Mouse (Mus musculus) right cerebral cortex, postnatal 14 days (tissue): ENCODE measurements around the gene Bbof1.

ENCODE experiments used
- DNase-seq: peaks from one replicate; pipeline ENCODE4 v3.0.0; 2022

Gene Bbof1

DNA sequence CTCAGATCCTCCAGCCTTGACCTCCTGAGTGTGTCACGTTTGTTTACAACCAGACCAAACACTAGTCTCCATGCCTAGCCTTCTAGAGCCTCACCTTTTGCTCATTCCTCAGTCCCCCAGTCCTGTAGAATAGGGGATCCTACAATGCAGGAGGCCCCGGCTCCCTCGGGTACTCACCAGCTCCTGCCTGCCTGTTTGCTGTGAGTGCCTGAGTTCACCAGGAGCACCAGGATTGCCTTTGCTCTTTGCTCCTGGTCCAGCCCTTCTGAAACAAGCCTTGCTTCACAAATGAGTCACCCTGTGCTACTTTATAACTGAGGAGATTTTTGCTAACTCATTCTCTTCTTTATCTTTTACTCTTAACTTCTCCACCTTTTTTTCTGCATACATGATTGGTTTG, 8.2 kb upstream of the Bbof1 start:
- no peak for DNase-seq

DNA sequence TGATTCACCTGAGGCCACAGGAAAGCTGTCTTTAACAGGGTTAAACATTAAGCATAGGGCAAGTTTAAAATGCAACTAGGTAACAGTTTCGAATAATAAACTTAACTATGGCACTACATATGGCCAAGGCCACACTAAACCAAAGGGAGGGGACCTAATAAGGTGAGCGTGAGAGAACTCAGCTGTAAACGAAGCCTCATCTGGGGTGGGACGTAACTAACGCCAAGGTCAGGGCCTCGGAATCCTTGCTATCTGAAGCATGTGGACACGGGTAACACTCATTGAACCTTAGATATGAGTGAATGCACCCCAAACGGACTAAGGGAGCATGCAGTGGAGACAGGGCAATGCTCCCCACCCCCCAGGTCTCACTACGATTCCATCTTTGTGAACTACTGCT, 5.9 kb upstream of the Bbof1 start:
- no peak for DNase-seq

DNA sequence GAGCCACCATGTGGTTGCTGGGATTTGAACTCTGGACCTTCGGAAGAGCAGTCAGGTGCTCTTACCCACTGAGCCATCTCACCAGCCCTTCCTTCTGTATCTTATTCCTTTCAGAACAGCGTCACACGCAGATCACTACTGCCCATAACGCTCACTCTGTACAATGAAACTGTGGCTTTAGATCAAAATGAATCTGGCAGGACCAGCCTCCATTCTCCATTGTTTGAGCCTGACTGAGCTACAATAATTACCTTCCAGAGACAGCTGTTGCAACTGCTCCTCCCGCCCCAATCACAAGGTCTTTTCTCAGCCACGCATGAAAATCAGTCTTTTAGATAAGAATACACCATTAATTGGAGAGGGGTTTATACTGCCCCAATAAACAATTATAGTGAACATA, 4.3 kb upstream of the Bbof1 start:
- no peak for DNase-seq

DNA sequence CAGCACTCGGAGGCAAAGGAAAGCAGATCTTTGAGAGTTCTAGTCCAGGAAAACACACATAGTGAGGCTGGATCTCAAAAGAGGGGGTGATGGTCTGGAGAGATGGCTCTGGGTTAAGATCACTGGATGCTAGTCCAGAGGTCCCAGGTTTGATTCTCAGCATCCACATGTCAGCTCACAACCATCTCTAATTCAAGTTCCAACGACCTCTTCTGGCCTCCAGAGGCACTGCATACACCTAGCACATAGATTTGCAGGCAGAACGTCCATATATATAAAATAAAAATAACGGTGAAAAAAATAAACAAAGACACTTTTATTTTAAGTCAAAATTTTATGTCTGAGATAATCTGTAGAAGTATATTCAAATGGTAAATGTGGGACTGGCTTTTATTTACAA, 1.6 kb upstream of the Bbof1 start:
- DNase-seq, result no peak

DNA sequence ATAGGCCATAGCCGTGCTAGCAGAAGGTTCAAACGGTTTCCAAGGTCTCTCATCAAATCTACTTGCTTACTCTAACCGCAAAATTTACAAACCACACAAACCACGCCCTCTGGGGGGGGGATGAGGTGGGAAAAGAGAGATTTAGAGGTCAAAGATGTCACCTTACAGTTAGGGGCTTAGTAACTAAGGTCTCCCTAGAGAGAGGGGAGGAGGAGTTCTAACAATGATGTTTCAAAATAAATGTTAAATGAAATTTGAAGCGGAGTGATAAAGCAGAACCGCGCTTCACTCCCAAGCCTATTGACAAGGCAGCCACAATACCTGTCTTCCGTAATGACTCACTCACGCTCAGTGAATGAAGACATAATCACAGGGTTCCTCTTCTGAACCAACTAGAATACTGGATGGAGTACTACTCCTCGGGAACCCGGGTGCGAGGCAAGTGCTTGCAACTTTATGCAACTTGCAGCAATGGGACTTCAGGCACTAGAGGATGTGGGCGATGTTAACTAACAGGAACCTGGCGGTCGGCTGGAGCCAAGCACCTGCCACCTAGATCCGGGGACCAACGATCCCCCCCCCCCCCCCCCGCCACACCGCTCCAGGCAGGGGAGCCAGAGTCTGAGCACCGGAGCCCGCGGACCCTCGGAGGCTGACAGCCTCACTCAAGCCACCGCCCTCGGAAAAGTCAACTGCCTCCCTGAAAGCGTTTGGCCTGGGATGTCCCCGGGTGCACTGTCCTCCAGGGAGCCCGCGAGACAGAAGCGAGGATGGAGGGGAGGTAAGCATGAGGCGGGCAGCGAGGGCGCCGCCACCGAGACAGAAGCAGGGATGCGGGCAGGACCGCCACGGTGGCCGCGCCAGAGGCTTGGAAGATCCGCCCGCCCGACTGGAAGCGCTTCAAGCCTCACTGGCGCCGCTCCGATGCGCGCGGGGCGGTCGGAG, 725 bp upstream of the Bbof1 start:
- peak; percentile 26 for DNase-seq

DNA sequence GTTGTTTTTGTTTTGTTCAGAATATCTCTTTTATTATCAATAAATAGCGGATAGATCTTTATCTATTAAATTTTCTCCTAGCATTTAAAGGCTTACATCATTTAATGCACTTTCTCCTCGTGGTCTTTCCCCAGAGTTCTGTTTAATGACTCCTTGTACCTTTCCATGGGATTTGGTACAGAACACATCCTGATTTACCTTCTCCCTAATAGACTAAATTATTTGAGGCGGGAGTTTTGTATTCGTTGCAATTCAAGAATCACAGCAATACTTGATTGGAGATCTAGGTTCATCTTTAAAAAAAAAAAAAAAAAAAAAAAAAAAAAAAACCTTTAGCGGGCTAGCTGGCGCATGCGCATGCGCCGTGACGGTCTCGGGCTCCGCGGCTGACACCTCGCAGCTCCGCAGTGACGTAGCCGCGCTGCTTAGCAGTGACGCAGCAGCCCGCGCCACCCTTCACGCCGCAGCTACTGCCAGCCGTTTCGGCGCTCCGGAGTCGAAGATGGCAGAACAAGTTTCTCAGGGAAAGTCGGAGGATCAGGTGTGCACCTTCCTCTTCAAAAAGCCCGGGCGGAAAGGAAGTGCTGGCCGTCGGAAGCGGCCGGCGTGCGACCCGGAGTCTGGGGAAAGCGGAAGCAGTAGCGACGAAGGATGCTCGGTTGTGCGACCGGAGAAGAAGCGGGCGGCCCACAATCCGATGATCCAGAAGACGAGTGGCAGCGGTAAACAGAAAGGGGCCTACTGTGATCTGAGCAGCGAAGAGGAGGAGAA, 8.1 kb downstream of the Bbof1 start, which contains the start of gene Rnf113a2:
Gene Rnf113a2, plus strand, starts transcription at position 363 of the 771 bp plus-strand sequence.
- peak; percentile 87 for DNase-seq

DNA sequence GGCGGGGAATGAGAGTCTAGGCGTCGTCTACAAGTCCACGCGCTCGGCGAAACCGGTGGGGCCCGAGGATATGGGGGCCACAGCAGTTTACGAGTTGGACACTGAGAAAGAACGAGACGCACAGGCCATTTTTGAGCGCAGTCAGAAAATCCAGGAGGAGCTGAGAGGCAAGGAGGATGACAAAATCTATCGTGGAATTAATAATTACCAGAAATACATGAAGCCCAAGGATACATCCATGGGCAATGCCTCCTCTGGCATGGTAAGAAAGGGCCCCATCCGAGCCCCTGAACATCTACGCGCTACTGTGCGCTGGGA, 8.7 kb downstream of the Bbof1 start:
- DNase-seq, result no peak

DNA sequence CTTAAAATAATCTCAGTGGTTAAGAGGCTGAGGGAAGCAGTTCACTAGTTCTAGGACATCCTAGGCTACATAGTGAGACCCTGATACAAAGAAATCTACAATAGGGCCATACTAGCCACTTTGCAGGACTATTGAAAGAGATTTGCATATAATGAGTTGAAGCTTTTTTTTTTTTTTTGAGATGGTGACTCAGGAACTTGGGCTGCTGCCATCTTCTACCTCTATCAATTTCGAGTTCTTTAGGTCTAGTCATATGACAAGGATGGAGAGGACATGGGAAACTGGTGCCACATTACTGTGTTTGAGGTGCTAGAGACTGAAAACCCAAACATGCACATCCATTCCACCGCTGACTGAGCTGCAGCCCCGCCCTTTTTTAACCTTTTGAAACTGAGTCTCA, 15.1 kb downstream of the Bbof1 start:
- no peak for DNase-seq

DNA sequence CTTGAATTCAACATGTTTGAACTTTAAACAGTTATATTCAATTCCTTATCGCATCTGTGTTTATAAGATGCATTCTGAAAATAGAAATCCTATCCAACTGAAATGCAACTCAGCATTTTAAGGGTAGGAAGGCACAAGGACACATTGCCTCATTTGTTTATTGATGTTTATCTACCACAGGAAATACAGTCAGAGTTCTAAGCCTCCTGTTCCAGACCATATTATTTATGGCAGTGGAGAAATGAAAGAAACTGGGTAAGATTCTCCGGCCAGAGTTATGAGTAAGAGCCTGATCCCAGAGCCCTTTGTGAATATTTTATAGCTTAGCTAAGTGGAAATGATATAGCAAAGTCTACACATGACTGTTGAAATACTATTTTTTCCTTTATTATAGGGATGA, 21.0 kb downstream of the Bbof1 start:
- no peak for DNase-seq

DNA sequence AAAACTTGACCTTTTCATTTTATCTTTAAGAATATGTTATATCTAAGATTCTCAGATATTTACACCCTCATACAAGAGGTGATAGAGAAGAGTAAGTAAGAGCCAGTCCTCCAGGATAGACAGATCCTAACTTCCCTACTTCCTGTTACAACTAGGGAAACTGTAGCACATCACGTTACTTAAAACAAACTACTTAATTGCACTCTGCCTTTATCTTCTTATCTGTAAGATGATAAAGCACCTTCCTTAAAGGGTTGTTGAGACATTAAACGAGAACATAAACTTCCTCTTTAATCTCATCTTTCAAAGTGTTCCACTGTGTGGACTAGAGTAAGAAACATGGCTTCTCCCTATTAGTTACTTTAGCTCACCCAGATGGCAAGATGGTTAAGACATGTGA, 29.8 kb downstream of the Bbof1 start:
- DNase-seq, result no peak

DNA sequence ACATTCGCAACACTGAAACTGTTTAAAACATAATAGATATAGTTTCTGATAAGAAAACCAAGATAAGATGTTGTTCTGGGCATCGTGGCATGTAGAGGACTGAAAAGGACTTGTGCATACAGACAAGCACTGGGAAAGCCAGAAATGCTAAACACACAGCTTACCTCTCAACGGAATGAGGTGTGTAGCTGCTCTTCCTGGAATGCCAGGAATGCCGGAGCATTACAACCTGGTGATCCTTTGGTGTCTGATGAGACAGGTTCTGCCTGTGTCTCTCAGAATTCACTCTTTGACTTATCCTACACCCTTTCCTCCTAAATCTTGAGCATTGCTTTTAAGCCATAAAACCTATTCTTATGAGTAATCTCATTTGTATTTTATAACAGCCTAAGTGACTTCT, 33.7 kb downstream of the Bbof1 start:
- no peak for DNase-seq

DNA sequence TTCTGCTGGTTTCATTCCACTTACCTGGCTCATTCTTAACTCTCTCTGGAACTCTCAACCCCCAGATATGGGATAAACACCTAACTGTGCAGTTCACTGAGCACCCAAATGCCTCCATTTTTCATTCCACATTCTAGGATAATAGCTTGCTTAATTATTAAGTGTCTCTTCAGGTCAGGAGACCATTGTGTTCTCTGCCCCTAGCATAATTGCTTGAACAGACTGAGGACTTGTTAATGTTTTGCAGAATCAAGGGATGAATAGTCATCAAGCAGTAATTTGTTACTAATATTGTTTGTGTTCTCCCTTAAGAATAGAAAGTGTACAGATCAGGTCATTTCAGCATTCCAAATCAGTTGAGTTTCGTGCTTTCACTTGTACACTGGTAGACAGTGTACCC, 38.5 kb downstream of the Bbof1 start:
- DNase-seq, result no peak

DNA sequence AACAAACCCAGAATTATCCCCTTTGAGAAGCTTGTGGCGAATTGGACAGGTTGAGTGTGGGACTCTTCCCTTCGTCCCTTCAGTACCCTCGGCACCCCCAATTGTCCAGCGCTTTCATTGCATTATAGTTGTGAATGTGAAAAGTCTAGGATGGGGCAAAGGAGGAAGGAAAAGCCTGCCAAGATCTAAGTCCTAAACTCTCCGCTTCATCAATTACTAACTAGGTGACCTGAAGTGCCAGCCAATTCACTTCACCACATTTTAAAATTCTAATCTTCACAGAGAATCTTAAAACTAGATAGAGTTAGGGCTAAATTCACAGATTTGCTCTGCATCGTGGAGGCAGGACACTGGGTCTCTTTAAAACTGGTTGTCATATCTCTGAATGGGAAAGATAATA, 39.3 kb downstream of the Bbof1 start:
- no peak for DNase-seq

DNA sequence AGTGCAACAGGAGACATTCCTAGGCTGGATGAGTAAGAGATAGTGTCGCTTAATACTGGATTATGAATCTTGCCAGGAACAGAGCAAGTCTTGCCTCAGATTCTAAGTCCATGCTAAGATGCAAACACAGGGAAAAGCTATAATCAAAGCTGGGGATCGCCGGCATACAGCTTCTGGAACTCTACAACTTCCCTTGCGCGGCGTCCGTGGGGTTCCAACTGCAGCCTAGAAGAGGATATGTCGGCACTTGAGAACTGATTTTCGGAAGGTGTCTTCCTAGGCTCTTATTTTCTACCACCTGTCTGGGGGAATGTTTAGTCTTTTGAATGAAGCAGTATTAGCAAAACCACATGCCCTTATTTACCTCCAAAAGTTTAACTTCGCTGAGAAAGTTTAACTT, 41.0 kb downstream of the Bbof1 start:
- DNase-seq, result no peak

DNA sequence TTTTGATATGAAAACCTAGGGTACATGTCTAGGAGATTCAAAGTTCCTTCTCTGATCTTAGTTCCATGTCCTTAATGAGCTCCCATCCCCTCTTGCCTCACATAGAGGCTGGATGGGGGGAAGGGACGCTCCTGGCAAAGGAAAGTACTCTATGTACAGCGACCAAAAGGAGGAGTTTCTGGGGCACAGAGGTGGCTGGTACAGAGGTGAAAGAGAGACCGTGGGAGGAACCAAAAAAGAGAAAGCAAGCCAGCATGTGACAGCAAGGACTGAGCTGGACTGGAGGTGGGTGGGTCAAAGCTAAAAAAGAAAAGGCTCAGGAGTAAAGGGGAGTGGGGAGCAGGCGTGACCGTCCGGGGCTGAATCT, 41.5 kb downstream of the Bbof1 start:
- no peak for DNase-seq

DNA sequence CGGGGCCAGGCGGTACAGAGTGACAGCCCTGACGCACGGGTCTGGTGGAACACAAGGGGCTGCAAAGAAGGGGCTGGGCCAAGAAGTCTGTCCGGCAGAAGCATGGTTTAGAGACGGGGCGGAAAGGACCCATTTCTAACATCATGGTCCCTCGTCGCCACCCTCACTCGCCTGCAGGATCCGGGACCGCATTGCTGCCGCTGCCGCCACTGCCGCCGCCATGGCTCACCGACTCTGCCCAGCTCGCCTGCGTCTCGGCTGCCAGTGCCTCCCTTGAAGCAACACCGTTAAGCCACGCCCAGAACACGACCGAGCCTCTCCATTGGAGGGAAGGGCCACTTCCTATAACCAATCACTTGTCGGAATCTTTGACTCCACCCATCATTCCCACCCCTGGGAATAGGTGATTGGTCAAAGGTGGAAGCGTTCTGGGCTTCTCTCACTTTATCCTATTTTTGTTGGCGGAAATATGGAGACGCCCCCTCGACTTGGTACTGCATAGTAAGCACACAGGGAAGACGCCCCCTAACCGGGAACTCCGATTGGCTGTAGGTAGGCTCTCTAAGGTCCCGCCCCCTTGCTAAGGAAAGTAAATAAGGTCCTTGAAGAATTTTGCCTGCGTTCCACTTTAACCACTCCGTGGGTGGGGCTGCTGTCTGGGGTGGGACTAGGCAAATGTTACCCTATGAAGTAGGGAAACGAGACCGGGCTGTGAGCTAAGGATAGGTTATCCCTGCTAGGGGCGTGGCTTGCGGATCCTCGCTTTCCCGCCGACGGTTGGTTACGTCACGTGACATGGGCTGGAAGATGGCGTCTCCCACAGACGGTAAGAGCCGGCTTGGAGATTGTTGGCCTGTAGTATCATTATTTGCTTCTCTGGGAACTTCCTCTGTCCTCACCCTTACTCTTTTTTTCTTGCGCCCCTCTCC, 42.1 kb downstream of the Bbof1 start, which contains the start of the genes Aldh6a1 and Lin52:
Gene Aldh6a1, minus strand, starts transcription at position 287 of the 929 bp plus-strand sequence.
Gene Lin52, plus strand, starts transcription at position 705 of the 929 bp plus-strand sequence.
- DNase-seq, result peak; percentile 95

DNA sequence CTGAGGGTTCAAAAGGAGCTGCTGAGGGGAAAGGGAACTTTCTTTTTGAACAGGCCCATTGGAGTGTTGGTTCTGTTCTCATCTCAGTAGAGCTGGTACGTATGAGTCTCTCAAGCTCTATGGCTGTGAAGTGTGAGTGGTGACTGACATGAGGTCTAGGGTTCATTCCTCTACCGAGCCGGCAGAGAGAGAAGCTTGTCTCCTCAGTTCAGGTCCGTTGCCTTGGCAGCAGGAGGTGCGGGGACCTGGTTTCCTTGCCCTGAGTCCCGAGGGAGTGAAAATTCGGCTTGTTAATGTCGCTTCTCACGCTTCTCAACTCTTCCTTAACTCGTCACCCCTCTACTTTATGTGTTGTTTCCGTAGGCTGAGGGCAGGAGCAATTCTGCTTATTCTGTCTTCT, 42.9 kb downstream of the Bbof1 start:
- peak; percentile 8 for DNase-seq

DNA sequence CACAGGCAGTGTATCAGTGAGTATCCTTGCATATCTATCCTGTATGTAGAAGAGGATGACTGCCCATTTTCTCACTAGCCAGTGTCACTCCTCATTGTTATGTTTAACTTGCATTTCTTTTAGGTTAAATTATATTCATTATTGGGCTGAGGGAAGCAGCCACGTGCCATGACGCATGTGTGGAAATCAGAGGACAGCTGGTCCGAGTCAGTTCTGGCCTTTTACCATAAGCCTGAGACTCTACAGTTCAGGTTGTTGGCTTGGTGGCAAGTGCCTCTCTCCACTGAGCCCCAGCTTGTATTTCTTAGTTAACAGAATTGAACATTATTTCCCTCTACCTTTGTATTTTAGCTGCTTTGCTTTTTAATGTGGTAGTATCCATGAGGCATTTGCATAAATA, 48.0 kb downstream of the Bbof1 start:
- no peak for DNase-seq

DNA sequence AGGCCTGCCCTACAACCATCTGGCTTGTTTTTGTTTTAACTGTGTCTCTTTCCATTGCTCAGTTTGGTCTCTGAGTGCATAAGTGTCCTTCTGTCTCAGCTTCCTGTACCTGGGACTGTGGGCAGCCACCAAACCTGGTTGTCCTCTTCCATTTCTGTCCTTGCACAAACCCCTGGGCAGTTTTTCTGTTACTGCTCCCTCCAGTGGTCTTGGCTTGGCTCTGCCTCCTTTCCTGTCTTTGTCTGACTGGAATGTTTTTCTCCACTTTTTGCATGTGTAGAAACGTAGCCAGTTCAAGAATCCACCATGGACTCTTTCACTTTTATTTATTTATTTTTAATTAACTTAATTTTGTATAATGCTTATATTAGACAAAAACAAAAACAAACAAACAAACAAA, 51.0 kb downstream of the Bbof1 start:
- DNase-seq, result no peak

DNA sequence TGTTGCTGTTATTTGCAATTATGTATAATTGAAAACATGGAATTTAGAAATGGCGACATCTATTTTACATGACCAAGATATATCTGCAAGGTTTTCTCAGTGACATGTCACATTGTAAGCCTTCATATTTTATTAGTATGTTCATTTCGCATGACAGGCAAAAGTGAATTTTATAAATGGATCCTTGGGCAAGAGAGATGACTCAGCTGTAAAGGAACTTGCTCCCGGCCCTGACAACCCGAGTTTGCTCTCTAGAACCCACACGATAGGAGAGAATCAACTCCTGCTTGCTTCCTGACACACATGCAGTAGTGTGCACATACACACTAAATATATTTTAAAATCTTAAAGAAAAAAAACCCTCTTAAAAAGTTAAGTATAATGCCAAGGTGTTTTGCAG, 52.5 kb downstream of the Bbof1 start:
- no peak for DNase-seq

DNA sequence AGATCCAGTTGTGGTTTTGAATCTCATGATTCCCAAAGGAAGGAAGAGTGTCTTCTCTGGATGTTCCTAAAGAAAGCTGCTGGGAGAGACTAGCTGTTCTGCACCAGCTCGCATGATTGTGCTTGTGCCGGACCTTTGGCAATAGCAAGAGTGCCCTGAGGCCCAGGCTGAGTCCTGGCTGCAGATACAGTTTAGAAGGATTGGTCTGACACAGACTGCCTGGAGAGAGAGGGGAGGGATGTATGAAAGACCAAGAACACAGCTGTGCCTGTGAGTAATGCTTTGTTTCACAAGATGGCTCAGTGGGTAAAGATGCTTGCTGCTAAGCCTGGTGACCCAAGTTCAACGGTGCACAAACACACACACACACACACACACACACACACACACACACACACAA, 54.0 kb downstream of the Bbof1 start:
- no peak for DNase-seq

DNA sequence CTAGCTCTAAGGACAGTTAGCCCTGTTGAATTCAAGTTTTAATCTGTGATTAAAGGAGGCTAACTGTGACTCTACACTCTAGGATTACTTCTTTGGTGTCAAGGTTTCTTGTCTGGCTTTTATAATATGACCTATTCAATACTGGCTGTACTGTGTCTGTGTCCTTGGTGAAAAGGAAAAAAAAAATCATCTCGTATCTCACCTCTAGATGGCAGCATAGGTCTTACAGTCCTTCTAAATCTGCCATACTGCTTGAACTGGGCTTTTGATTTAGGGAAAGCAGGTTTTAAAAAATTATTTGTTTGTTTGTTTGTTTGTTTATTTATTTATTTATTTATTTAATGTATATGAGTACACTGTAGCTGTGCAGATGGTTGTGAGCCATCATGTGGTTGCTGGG, 59.8 kb downstream of the Bbof1 start:
- no peak for DNase-seq

DNA sequence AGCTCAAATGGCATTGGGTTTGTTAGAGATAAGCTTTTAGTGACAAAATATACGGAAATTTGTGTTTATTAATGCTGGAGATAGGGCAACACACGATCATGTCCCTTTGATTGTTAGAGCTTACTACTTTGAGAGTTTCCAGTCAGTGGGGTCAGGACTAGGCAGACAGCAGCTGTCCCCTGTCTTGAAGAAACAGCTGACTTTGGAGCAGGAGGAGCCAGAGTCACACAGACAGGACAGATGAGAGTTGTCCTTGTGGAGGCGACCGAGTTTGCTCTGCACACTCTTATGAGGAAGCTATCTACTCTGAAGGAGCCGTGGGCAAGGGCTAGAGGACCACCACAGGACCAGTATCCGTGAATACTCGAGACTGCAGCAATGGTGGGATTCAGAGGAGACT, 70.1 kb downstream of the Bbof1 start:
- DNase-seq, result no peak
